Mouse (Mus musculus) layer of hippocampus, adult 9-10 months (tissue): ENCODE data around the gene Olfr730.

Experiments
- DNase-seq: peaks from one replicate; pipeline ENCODE4 v3.0.0; 2022; ENCODE audit warnings: low spot score

The Olfr730 gene

GRCm38 (mm10) chr14:50188098-50188497 is at the start of gene Olfr730:
Gene Olfr730 (minus strand): TSS chr14:50188198.
- no peak for DNase-seq

DNA sequence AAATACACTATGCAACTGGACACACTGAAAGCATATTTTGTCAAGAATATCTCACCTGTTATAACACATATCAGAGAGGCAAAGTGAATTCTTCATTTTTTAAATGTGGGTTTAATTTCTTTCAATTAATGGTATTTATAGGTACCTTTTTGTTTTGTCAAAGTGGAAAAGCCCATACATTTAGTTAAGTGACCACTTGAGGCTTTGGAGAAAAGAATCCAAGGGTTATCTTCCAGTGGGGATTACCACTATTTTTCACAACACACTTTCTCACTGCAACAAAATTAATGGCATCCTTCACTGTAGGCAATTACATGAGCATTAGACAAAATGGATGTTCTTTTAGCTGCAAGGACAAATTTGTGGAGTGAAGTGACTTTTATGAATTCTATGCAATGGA is 35.2 kb downstream of the Olfr730 start, which contains the start of gene Olfr729:
Gene Olfr729 (minus strand): TSS at position 101 of the 400 bp plus-strand sequence.
- DNase-seq: no peak

DNA sequence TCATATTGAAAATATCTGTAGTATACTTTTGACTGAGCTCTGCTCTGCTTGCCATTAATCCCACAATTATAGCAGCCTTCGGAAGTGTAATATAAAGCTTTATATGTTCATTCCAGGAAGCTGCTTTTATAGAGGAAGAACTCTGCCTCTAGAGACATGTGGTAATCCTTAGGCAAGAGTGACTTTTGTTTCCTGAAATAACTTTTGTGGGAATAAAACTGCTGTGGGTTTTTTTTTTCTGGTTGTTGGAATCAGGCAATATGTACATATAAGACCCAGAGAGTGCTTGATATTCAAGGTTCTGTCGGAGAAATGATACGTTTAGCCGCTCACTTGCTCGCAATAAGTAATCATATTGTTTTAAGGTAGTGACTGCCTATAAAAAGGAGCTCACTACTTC is 45.4 kb downstream of the Olfr730 start, which contains the start of gene Olfr728:
Gene Olfr728 (minus strand): TSS at position 101 of the 400 bp plus-strand sequence.
- DNase-seq: no peak
